Mouse (Mus musculus) forelimb bud, embryonic 11.5 days (tissue): ENCODE data around the gene Hsd11b2.
"Not testable (repeated sequence)": the region's sequence is repeated elsewhere in the genome, so short reads cannot be mapped to it uniquely, and the experiment has no call there.

Experiments used
- DNase-seq: peaks from one replicate; pipeline ENCODE4 v3.0.0-alpha.2; 2012; ENCODE audit warnings: low read depth, low spot score

The Hsd11b2 gene

DNA sequence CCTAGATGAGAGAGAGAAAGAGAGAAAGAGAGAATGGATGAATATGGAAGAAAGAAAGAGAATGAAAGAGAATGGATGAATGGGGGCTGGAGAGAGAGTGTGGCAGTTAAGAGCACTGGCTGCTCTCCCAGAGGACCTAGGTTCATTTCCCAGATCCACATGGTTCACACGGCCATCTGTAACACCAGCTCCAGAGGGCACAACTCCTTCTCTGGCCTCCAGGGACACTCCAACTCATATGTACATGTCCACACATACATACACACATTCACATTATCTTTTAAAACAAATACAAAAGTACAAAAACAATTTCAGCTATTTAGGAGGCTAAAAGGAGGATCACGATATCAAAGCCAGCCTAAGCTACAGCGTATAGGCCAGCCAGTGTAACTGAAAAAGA lies 44.3 kb downstream of the Hsd11b2 start:
- no peak for DNase-seq

DNA sequence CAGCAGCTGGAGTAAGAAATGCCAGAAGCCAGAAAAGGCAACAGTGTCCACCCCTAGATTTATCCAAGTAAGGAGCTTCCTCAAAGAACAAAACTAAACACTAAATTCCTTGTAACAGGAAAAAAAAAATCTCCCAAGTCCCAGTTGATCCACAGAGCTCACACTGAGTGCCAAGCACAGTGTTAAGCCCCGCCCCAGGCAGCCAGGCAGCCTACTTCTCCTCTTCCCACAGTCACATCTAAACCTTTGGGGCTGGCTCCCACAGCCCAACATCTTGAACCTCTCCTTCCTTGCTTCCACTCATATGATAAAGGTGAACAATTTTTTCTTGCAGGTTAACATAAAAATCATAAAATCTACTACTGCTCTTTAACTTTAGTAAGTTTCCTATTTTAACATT lies 45.3 kb downstream of the Hsd11b2 start:
- DNase-seq, result no peak

DNA sequence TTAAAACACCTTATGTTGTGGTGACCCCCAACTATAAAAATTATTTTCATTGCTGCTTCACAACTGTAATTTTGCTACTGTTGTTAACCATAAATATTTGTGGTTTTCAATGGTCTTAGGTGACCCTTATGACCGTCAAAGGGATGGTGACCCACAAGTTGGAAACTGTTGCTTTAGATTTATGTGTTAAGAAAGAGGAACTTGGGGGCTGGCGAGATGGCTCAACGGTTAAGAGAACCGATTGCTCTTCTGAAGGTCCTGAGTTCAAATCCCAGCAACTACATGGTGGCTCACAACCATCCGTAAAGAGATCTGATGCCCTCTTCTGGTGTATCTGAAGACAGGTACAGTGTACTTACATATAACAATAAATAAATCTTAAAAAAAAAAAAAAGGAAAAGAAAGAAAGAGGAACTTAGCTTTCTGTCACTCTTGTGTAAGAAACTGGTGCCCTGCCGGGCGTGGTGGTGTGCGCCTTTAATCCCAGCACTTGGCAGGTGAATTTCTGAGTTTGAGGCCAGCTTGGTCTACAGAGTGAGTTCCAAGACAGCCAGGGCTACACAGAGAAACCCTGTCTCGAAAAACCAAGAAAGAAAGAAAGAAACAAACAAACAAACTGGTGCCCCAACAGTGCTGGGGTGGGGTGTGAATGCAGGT lies 46.1 kb downstream of the Hsd11b2 start:
- DNase-seq, result not testable (repeated sequence)

DNA sequence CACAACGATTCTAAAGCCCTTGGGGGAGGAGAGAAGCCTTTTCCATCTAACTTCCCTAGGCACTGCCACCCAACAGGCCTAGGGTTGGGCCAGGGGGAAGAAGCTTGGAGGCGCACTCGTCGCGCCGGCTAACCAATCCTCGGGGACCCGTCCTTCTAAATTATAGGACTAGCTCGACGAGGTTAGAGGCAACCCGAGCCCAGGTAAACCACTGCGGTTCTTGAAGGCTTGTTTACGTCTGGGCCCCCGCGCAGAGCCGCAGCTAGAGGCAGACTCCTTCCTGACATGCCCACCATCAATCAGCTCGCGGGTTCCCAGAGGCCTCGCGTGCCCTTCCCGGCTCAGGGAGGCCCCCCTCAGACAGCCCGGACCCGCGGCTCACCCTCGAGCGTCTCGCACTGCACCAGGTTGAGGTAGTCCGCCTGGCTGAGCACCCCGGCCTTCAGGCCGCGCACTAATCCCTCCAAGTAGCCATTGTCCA lies 46.9 kb downstream of the Hsd11b2 start:
- DNase-seq, result no peak

DNA sequence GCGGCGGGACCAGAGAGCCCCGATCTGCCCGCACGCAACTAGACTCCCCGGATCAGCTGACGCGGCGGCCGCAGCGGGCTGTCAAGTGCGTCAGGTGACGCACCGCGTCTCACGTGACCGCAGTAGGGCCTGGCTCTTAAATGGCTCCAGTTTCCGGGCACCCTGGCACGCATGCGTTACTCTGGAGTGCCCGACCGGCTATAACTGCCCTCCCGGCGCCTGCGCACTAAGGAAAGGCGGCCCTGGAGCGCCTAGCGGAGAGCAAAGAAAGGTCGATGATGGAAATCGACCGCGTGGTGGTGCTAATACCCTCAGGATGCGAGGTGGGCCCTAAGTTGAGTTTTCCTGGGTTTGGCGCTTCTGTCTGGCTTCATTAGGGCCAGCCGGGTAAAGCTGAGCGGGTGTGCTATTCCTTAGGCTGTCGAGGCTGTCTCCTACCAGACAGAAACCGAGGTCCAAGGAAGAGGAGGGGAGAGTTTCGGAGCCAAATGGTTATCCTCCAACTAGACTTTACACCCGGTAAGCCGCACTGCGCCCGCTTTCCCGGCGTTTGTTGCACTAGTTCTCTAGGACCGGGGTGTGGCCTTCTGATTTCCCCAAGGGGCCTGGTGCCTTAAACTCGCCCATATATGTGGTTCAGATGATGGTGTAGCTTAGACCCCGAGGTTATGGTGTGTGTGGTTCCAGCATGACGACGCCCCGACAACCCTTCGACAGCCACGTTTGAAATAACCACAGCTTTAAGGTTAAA lies 47.6 kb downstream of the Hsd11b2 start, which contains the start of gene Atp6v0d1:
Atp6v0d1 (minus strand) TSS at position 96 of the 751 bp plus-strand sequence.
- DNase-seq, result peak; percentile 100

DNA sequence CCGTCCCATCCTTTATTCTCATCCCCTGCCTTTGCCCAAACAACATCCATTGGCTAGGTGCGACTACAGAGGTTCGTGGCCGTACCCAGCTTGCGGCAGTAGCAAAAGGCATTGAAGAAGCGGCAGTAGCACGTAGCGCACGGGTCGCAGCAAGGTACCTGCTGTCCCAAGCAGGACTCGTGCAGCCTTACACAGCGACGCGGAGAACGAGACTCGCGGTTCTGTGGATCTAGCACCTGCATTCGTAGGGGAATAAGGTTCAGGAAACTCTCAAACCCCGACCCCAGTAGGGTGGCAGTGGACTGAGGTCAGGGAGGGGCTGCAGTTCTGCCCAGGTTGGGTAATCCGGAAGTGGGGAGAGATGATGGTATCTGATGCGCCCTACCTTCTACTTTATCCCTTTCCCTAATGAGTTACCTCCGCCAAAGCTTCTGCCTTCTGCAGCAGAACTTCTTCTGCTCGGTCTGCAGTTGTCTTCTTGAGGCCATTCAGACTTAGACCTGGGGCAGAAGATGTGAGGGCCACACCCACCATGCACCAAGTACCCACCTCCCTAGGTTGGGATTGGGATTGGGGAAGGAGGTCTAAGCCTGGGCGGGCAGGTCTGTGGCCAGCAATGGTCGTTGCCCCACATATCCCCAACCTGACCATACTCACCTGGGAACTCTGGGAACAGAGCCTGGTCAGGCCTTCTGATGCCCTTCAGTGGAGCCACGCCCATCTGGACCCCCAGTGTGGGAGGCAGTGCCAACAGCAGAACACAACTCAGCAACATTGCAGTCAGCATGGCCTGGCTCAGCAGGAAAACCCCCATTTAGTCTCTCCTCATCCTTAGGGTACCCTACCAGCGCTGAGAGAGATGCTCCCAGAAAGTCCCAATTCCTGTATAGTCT lies 48.4 kb downstream of the Hsd11b2 start:
- no peak for DNase-seq

DNA sequence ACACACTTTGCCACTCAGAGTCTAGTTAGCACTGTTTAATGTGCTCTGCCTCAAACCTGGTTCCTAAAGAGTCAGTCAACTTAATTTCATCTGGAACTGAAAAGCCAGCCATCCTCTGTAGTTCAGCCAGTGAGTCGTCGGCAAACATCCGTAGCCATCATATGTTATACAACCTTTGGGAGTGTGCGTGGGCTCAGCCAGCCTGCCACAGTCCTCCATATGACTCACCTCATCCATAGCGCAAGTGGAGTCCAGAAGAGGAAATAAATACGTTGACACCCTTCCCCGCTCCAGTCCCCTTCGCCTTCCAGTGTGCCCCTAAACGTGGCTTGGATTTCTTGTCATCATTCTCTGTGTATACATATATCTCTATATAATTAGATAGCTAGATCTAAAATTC lies 53.3 kb downstream of the Hsd11b2 start:
- DNase-seq, result no peak

DNA sequence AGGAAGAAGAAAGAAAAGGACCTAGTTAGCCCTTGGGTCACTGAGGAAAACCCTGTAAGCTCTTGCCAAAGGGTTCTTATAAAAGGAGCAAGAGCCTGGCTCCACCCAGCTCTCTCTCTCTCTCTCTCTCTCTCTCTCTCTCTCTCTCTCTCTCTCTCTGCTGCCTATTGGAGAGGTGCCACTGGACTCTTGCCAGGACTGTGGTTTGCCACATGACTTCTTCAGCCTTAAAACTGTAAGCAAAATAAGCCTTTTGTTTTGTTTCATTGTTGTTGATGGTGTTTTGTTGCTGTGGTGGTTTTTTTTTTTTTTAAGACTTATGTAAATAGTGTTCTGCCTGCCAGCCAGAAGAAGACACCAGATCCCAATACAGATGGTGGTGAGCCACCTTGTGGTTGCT lies 54.9 kb downstream of the Hsd11b2 start:
- no peak for DNase-seq
